Mouse (Mus musculus): ENCODE data around the gene Cd163. TPM values are rescaled to one million over a fixed set of nuclear protein-coding genes. Genes with fewer than 3 reads are reported as not detected.

The Cd163 gene
- polyA plus RNA-seq, 1 experiment from 2014 or later = 0.32 TPM

- no peaks in the 10 kb centered on the region for H3K36me3 ChIP-seq
- ATAC-seq (ENCODE audit: borderline replicate concordance, extremely low read depth, low FRiP score, low TSS enrichment) = no peak
- H3K4me1 ChIP-seq = no peaks in the 10 kb centered on the region
- no peaks in the 10 kb centered on the region for H3K9me3 ChIP-seq
- H3K27me3 ChIP-seq = no peaks in the 10 kb centered on the region
- H3K4me3 ChIP-seq = no peak overlapping the region
- no peak overlapping the region for H3K4me2 ChIP-seq
- no peak overlapping the region for H3K27ac ChIP-seq
- 67% methylated on average over 4 of the region's 4 CpGs for WGBS
- H3K9ac ChIP-seq = no peak overlapping the region
Observed at GRCm38 (mm10) chr6:124374683-124375082, 70.2 kb downstream of the Cd163 start.

GRCm38 (mm10) chr6:124375435-124375884 is 71.0 kb downstream of the Cd163 start:
- Histone ChIP-seq H3K4me1 (no peaks in the 10 kb centered on the region), H3K27me3 (no peaks in the 10 kb centered on the region), H3K9me3 (no peaks in the 10 kb centered on the region), H3K27ac (no peak overlapping the region), H3K9ac (no peak overlapping the region), H3K36me3 (no peaks in the 10 kb centered on the region), H3K4me3 (no peak overlapping the region), H3K4me2 (no peak overlapping the region)
- 65% methylated on average over 11 of the region's 11 CpGs for WGBS
- no peak for ATAC-seq (ENCODE audit: borderline replicate concordance, extremely low read depth, low FRiP score, low TSS enrichment)

DNA sequence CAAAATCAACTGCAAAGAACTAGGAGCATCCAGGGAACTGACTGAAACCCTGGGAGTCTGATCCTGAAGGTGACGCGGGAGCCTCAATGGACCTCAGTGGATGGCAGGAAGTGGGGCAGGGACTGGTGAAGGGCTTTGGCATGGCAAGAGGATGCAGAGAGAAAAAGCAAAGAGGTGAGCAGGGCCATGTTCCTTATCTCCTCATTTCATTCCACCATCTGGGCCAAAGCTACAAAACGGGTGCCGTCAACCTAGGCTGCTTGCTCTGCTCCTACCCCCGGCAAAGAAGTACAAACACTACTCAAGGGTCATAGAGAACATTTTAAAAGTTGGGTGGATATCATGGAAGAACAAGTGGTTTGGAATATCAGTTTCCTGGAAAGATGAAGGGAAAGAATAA is 71.9 kb downstream of the Cd163 start:
- Histone ChIP-seq H3K27me3 (no peaks in the 10 kb centered on the region), H3K4me2 (no peak overlapping the region), H3K27ac (no peak overlapping the region), H3K4me3 (no peak overlapping the region), H3K9me3 (no peaks in the 10 kb centered on the region), H3K9ac (no peak overlapping the region), H3K4me1 (no peaks in the 10 kb centered on the region), H3K36me3 (no peaks in the 10 kb centered on the region)
- no peak for ATAC-seq (ENCODE audit: borderline replicate concordance, extremely low read depth, low FRiP score, low TSS enrichment)
- 72% methylated on average over 5 of the region's 5 CpGs for WGBS

GRCm38 (mm10) chr6:124377494-124378255 is 73.2 kb downstream of the Cd163 start:
- no peaks in the 10 kb centered on the region for H3K4me1 ChIP-seq
- H3K4me2 ChIP-seq = no peak overlapping the region
- H3K9me3 ChIP-seq = no peaks in the 10 kb centered on the region
- no peaks in the 10 kb centered on the region for H3K36me3 ChIP-seq
- no peak overlapping the region for H3K4me3 ChIP-seq
- WGBS = 50% methylated on average over 4 of the region's 4 CpGs
- H3K27ac ChIP-seq = no peak overlapping the region
- no peak for ATAC-seq (ENCODE audit: borderline replicate concordance, extremely low read depth, low FRiP score, low TSS enrichment)
- no peaks in the 10 kb centered on the region for H3K27me3 ChIP-seq
- no peak overlapping the region for H3K9ac ChIP-seq

GRCm38 (mm10) chr6:124379331-124379730 is 74.9 kb downstream of the Cd163 start:
- Histone ChIP-seq H3K4me1 (no peaks in the 10 kb centered on the region), H3K27ac (no peak overlapping the region), H3K9me3 (no peaks in the 10 kb centered on the region), H3K4me3 (no peak overlapping the region), H3K9ac (no peak overlapping the region), H3K27me3 (no peaks in the 10 kb centered on the region), H3K4me2 (no peak overlapping the region), H3K36me3 (no peaks in the 10 kb centered on the region)
- ATAC-seq (ENCODE audit: borderline replicate concordance, extremely low read depth, low FRiP score, low TSS enrichment) = no peak
- WGBS = 34% methylated on average over 10 of the region's 10 CpGs

Other genes with a start within 250 kb of the Cd163 start
- not detected in 2 replicates for gene Vmn2r27, start 72.8 kb upstream of the Cd163 start, polyA plus RNA-seq (2015; fragmentation: Nextera tagmentation; extraction: Ambion mirVana)
- gene Pex5, start 110.4 kb downstream of the Cd163 start, polyA plus RNA-seq (2015; fragmentation: Nextera tagmentation; extraction: Ambion mirVana) = 35.5 and 39.1 TPM in 2 replicates
- gene Clstn3, start 160.1 kb downstream of the Cd163 start, polyA plus RNA-seq (2015; fragmentation: Nextera tagmentation; extraction: Ambion mirVana) = 2.7 and 2.8 TPM in 2 replicates
- 0.49 and 0.52 TPM in 2 replicates for gene C1rl, start 188.5 kb downstream of the Cd163 start, polyA plus RNA-seq (2015; fragmentation: Nextera tagmentation; extraction: Ambion mirVana)
- 3.1 and 4.6 TPM in 2 replicates for gene C1ra, start 207.7 kb downstream of the Cd163 start, polyA plus RNA-seq (2015; fragmentation: Nextera tagmentation; extraction: Ambion mirVana)
- gene C1s1, start 237.7 kb downstream of the Cd163 start, polyA plus RNA-seq (2015; fragmentation: Nextera tagmentation; extraction: Ambion mirVana) = 2.6 and 3.6 TPM in 2 replicates

Measured in lung, embryonic 15.5 days (tissue).